Mouse (Mus musculus): ENCODE measurements around the gene Ubxn7.

Gene Ubxn7

DNA sequence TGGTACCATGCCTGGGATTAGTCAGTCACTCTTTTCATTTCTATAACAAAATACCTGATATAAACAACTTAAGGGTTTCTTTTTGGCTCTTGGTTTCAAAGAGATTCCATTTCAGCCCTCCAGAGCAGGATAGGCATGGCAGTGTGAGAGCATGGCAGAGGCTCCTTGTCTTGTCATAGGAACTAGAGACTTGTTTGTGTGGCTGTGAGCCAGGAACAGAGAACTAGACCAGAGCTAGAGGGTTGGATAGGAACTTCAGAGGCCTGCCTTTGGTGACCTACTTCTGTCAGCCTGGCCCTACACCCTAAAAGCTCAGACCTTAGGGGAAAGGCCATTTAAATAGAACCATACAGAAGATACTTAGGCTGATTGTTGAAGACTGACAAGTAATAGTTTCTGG is 50.8 kb downstream of the Ubxn7 start:
- no peak for DNase-seq (ENCODE audit: low spot score in 2 of 2)

DNA sequence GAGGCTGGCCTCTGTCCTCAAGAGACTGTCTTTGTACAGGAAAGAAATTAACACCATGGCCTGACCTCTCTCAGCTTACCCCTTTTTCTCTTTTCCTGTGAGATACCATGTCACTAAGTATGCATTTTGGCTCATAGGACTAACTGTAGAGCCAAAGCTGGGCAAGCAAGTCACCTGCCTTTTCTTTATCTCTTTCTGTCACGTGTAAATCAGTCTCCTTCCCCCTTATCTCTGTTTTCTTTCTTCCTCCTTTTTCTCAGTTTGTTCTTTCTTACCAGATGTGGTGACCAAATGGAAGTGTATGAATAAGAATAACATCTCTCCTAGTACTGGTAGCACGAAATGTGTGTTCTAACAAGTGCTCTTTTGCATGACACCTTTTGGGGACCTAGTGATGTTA is 52.8 kb downstream of the Ubxn7 start:
- no peak for DNase-seq (ENCODE audit: low spot score in 2 of 2)

DNA sequence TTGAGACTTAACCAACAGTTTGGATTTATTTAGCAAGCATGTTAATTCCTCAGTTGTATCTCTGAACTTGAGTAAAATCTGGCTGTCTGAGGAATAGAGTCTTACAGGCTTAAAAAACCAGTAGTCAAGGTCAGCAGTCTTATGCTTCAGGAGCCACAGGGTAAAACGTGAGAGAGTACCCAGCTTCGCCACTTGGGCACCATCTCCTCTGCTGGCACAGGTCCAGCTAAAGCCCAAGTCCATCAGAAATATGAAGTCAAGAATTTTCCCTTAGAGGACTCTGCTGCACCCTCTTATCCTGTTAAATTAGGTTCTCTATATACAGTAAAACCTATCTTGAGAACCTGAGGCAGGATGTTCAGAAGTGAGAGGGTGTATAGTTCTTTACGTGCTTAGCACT is 54.8 kb downstream of the Ubxn7 start:
- no peak for DNase-seq (ENCODE audit: low spot score in 2 of 2)

DNA sequence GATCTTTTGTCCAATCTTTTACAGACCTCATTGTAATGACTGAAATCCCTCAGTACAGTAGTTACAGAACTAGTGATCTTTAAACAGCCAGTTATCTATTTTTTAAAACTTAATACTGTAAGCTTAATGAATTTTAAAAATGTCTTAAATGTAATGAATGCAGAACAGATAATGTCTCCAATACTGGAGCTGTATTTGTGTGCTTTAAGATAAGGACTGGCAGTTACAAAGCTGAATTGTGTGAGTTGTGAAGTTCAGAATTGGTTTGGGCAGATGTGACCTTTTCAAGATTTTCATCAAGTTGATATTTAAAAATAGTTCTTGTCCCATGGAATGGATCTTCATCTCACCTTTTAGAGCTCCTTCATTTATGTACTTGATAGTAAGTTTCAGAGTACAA is 57.0 kb downstream of the Ubxn7 start:
- DNase-seq (ENCODE audit: low spot score in 2 of 2): no peak

DNA sequence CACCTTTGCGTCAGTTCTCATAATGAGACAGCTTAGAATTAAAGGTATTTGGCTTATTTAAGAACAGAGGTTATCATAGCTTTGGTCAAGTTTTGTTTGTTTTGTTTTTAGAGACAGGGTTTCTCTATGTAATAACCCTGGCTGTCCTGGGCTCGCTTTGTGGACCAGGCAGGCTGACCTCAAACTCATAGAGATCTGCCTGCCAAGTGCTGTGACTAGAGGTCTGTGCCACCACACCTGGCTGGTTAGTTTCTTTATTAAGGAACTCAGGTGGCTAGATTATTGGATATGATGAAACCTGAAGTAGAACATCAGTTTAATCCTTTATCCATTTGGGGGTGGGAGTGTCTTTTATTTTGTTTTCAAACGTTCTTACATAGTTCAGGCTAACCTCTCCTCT is 57.8 kb downstream of the Ubxn7 start:
- DNase-seq (ENCODE audit: low spot score in 2 of 2): no peak

DNA sequence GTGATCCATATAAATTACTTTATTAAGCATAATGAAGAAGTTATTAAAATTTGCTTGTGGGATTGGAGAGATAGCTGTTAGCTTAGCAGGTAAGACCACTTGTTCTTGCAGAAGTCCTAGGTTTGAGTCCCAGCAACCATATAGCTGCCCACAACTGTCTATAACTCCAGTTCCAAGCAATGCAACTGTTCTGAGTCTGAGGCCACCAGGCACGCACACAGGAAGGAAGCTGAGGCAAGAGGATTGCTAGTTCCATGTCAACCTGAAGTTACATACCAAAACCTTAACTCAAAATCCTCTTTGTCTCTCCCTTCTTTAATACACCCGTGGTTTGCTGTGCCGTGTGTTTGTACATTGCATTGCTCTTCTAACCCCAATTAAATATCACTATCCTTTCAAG is 58.8 kb downstream of the Ubxn7 start:
- no peak for DNase-seq (ENCODE audit: low spot score in 2 of 2)

DNA sequence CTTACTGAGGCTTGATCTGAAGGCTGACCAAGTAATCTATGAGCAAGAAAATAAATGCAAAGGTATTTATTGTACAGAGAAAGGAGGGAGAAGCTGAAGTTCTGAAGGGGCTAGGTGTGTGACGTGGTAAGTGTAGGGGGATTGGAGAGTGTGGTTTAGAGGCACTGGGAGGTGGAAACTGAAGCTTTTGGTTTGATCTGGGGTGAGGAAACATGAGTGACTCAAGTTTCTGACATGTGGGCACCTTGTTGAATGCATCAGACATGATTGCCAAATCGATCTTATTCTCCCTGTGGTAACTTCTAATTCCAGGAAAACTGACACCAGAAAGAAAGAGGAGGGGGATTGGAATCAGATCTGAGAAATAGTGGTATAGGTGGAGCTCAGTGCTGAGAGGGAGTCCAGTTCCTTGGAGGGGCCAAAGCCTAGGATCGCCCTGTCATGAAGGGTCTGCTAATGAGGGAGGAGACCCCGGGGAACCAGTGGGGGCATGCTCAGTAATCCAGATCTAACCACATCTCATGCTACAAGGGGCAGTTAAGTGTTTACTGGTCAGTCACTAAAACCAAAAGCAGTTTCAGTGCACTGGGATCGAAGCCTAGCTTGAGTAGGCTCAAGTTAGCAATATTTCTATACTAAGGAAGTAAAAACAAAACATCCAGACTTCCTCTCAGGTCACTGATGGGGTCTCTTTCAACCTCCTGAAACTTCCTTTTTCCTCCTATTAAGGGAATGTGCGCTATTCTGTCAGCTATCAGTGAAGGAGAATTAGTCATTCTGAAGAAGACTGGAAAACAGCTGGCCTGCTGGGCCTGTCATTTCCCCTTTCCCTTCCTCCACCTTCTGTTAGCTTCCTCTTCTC is 63.9 kb downstream of the Ubxn7 start:
- no peak for DNase-seq (ENCODE audit: low spot score in 2 of 2)

DNA sequence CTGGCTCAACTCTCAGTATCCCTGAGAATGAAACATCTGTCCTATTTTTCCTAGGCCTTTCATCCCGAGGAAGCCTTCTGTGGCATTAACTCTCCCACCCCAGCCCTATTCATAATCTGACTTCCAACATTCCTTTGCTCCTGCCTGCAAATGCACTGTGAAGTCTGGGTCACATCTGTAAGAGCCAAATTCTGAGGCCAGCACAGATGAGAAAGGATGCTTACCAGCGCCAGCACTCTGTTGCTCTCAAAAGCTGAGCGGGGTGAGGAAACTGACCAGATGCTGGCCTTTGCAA is 64.4 kb downstream of the Ubxn7 start:
- no peak for DNase-seq (ENCODE audit: low spot score in 2 of 2)

DNA sequence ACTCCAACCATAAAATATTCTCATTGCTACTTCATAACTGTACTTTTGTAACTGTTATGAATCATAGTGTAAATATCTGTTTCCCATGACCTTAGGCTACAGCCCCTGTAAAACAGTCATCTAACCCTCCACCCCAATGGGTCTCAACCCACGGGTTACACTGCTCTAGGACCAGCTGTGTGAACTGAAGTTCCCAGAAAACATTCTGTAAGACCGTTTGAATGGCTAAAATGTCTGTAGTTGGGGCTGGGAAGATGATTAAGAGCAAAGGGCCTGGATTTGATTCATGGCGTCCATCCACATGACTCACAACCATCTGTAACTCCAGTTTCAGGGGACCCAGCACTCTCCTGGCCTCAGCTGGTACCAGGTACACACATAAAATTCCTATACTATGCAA is 66.1 kb downstream of the Ubxn7 start:
- no peak for DNase-seq (ENCODE audit: low spot score in 2 of 2)

DNA sequence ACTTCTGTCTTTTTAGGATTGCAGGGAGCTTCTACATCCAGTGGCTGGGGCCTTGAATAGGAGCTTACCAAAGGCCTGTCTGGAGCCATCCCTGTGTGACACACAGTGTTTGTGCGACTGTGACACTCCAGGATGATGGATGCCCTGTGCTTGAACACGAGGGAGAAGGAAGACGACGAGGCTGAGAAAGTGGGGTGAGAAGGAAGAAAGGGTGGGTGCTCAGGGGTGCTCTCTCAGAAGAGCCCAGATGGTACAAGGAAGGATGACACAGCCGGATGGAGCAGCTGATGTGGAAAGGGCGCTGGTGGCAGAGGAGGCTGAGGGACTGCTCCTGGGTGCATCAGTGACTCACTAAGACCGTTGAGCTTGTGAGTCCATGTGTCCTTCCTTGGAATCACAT is 68.2 kb downstream of the Ubxn7 start, which contains the start of gene Tm4sf19:
Gene Tm4sf19, plus strand, starts transcription at position 240 of the 400 bp plus-strand sequence.
- no peak for DNase-seq (ENCODE audit: low spot score in 2 of 2)

DNA sequence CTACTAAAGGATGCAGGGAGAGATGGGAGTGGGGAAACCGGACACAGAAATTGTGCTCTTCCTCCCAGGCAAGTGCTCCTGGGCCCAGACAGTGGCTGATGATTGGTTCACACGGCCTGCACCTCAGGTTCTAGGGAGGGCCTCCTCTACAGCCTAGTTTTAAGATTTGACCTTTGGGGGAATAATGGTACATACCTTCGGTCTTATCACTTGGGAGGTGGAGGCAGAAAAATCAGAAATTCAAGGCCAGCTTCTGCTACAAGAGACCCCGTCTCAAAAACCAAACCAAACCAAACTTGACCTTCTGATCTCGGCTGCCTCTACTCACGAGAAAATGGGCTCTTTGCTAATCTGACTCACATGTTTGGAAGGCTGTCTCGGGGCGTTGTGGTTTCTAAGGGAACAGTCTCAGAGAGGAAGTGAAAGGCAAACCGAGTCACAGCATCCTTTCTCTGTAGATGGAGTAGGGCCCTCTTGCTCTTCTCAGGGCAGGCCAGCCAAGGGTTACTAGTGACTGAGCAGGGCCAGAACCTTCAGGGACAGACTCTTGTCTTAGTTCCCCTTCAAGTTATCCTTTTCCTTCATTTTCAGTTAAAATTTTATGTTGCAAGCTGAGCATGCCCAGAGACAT is 69.4 kb downstream of the Ubxn7 start:
- peak in 1 of 2 experiments; percentile 56 for DNase-seq (ENCODE audit: low spot score in 2 of 2)

DNA sequence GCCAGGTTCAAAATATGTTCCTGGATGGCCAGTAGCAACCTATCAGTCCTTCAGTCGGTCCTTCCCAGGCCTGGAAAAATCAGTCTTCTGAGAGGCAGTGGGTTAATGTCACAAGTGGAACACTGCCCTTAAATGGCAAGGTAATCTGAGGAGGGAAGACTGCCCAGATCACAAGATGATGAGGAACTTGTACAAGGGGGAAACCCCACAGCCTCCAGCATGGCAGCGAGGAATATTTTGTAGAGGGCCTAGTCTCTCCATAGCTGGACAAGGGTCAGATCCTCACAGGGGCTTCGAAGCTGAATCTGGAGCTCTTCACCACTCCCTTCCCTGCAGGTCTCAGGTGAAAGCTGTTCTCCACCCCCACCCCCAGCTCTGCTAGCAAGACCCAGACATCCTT is 70.8 kb downstream of the Ubxn7 start:
- DNase-seq (ENCODE audit: low spot score in 2 of 2): no peak

DNA sequence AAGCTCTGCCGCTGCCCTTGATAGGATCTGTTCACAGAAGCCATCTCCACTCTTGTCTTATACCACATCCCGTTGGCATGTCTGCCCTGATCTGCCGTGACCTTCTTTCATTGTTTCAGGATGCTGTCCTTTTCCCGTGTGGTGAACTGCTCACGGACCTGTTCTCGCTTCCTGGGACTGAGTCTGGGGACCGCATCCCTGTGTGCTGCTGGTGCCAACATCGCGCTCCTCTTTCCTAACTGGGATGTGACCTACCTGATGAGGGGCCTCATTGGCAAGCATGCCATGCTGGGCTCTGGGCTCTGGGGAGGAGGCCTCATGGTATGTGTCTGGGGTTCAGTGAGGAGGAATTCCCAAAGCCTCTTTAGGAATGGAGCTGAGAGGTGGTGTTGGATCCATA is 73.7 kb downstream of the Ubxn7 start:
- DNase-seq (ENCODE audit: low spot score in 2 of 2): no peak

DNA sequence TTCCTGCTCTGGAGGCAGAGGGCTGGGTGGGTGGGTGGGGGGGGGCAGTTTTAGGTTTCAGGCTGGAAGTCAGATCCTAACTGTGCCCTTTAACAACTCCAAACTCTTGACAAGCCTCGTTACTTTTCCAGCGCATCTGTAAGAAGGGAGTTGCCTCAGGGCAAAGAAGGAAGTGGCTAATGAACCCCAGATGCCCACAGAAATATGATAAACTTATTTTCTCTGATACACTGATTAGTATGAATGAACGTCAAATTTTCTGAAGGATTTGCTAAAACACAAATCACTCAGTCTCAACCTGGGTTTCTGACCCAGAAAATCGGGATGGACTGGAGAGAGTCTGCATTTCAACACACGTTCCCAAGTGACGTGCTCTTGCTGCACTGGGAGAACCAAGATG is 74.6 kb downstream of the Ubxn7 start:
- no peak for DNase-seq (ENCODE audit: low spot score in 2 of 2)

DNA sequence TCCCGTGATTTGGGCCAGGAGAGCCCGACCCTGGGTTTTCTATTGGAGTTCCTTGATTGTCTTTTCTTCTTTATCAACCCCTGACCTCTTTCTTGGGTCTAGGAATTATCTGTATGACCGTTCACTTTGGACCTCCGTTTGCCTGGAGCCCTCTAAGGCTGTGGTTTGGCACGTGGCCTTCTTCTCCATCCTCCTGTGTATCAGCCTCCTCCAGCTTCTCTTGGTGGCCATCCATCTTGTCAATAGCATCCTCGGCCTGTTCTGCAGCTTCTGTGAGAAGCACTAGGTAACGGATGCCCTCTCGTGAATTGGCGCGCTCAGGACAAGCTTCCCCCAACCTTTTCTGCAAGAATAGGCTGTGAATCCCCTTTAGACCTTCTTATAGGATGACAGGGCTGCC is 75.7 kb downstream of the Ubxn7 start:
- no peak for DNase-seq (ENCODE audit: low spot score in 2 of 2)

DNA sequence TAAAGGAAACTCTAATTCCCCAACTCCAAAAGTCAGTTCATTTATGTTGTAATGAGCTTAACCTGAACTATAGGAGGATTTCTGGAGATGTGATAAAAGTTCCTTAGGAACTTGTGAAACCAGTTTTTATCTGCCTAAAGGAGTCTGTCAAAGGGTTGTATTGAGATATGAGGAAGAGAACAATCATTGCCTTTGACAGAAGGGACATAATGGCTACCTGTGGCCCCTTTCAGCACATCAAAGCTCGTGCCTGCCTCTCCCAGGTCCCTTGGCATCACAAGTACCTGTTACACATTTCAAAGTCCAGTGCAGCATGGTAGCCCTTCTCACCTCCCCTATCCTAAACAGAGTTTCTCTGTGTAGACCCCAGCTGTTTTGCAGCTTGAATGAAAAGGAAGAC is 85.4 kb downstream of the Ubxn7 start:
- no peak for DNase-seq (ENCODE audit: low spot score in 2 of 2)

DNA sequence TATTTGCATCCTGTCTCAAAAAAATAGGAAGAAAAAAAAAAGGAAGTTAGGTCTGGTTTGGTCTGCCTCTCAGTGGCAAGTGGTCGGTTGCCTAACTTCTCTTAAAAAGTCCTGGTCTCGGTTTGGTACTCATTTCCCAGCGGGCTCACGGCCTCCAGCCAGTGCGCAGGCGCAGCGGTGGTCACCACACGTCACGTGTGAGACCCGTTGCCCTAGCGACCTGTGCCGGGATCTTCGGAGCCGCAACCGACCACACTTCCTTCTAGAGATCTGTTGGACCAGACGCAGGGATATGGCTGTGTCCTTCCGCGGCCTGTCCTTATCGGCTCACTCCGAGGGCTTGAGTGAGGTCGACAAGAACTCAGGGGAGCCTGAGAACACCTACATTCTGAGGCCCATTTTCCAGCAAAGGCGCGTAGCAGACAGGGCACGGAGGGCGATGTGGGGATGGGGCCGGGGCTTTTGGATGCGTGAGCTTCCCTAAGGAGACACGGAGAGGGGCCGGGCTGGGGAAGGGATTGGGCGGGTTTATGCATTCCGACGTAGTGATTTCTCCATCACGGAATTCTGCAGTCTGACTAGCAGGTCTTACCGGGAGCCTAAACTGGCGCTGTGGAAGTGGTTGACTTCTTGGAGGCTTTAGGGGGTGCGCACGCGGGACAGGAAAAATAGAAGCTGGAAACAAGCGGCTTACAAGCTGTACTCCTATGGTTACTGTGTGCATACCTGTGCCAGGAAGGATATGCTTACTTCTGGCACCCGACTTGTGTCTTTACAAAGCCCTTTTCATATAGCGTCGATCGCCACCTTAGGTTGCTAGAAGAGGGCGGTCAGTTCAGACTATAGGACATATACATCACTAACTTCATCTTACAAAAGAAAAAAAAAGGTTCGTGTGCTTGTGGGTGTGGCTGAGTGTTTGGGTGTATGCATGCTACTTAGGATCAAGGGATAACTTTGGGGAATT is 87.7 kb downstream of the Ubxn7 start, which contains the start of gene Tctex1d2:
Gene Tctex1d2, plus strand, starts transcription at position 186 of the 967 bp plus-strand sequence.
- DNase-seq (ENCODE audit: low spot score in 2 of 2): peak; percentile 84 to 90

DNA sequence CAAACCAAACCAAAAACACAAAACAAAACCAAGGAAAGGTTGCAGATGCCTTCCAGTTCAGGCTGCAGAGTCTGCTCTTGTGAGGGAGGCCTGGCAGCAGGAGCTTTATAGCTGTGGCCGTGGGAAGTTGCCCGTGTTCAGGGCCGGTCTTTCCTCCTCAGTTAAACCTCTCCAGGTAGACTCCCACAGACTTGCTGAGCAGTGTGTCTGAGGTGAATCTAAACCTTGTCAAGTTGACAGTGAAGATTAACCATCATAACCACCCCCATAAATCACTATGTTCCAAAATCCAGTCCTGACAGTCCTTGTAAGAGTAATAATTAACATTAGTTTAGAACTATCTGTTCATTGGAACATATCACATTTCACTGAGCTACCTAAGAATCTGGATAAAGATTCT is 95.4 kb downstream of the Ubxn7 start:
- DNase-seq (ENCODE audit: low spot score in 2 of 2): no peak

DNA sequence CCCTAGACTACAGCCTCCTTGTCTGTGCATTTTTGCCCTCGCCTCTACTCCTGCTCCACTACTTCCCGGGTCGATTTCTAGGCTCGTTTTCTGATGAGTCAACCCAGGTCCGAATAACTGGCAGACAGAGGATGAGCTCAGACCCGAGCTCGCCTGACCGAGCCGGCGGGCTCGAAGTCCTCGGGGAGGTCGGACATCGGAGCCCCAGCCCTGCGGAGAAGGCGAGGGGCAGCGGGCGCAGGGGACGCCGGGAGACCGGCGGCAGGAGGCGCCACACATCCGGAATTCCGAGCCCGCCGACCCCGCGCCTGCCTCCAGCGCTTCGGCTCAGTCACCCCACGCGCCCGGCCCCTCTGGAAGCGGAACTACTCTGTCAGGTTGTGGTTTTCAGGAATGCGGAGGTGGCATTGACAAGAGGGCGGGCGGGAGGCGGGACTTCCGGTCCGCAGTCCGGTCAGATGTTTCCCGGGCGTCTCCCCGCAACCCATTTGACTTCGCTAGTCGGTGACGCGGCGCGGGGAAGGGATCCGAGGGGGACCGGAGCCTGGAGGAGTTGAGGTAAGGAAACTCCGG is 98.5 kb downstream of the Ubxn7 start, which contains the start of gene Pcyt1a:
Gene Pcyt1a, plus strand, starts transcription at position 448 of the 573 bp plus-strand sequence.
- peak; percentile 63 to 66 for DNase-seq (ENCODE audit: low spot score in 2 of 2)

DNA sequence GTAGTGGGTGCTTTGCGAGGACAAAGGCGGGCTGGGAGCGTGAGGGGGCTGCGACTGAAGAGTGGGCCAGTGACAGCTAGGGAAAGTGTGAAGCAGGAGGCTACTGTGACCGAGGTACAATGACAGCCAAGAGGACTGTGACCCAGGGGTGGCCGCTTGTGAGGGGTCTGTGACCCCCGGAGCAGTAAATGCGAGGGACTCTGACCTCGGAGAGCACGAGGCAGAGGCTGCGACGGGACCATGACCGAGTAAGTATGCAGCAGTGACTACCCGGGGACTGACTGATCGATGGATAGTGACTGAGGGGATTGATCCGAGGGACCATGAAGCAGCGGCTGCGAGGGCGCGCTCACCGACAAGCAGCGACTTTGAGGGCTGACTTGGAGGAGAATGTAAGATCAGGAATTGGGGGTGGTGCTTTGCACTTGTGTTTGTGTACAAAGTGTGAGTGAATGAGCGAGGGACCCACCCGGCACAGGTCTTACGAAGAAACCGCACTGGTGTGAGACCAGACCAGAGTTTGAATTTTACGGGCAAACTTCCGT is 99.1 kb downstream of the Ubxn7 start:
- peak; percentile 49 to 70 for DNase-seq (ENCODE audit: low spot score in 2 of 2)

DNA sequence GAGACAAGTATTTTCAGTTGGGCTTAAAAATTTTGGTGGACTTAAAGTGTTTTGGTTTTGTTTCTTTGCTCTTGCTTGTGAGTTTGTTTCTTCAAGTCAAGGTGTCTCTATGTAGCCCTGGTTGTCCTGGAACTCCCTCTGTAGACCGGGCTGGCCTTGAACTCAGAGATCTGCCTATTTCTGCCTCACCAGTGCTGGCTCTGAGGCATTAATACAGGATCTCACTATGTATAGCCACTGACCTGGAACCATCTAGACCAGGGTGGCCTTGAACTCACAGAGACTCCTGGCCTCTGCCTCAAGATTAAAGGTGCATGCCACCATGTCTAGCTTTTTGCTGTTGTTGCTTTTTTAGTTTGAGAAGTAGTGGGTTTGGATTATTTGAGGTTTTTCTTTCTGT is 99.9 kb downstream of the Ubxn7 start:
- no peak for DNase-seq (ENCODE audit: low spot score in 2 of 2)

DNA sequence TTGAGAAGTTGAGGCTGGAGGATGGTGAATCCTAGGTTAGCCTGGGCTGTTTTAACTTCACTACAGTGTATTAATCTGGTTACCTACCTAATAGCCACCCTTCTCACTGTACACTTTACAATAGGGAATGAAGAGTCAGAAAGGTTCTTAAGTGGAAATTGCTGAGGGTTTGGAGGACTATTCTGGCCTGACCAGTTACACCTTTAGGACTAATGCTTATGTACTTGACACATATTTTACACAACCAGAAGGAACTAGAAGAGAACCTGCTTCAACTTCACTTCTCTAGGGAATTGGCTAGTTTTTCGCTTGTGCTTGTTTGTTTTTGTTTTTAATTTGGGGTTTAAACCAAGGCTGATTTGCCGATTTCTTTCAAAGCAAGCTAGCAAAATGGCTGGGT is 101.1 kb downstream of the Ubxn7 start:
- no peak for DNase-seq (ENCODE audit: low spot score in 2 of 2)
